Mouse (Mus musculus) embryonic fibroblast, embryonic 13.5 days (primary cell): ENCODE data around the gene Ensa. TPM values are rescaled to one million over a fixed set of nuclear protein-coding genes. Genes with fewer than 3 reads are reported as not detected.

ENCODE experiments used
- H3K27ac ChIP-seq: 2 replicates; pipeline ENCODE4 v1.5.1; 2012; ENCODE audit warnings: low read length, control low read depth, inconsistent platforms; ENCODE audit not compliant: insufficient read depth
- H3K4me1 ChIP-seq: 2 replicates; pipeline ENCODE4 v1.6.1; 2011; ENCODE audit warnings: low read length; ENCODE audit not compliant: control insufficient read depth, insufficient read depth
- H3K4me3 ChIP-seq: 2 replicates; pipeline ENCODE4 v1.5.1; 2011; ENCODE audit warnings: mild to moderate bottlenecking, control low read depth, low read length; ENCODE audit not compliant: insufficient read depth
- CTCF ChIP-seq: IDR thresholded peaks from 2 replicates; pipeline ENCODE4 v1.5.1; 2011; ENCODE audit warnings: mild to moderate bottlenecking, control low read depth, low read length, moderate library complexity, borderline replicate concordance; ENCODE audit not compliant: insufficient read depth
- POLR2A ChIP-seq: IDR thresholded peaks from 2 replicates; pipeline ENCODE4 v1.6.1; 2011; ENCODE audit warnings: low read depth, mild to moderate bottlenecking, control low read depth, low read length, moderate library complexity
- polyA plus RNA-seq: library from polyadenylated mRNA; stranded (reverse); fragments of >200 nt; gene quantifications from 2 replicates; pipeline ENCODE4 v1.2.4, GENCODE M21; 2011; ENCODE audit warnings: low read depth; ENCODE audit not compliant: missing spikeins, insufficient read length

Ensa gene
- 71.5 and 86.4 TPM in 2 replicates for polyA plus RNA-seq

- TF ChIP-seq POLR2A (peak; percentile 76), CTCF (no peak)
- H3K27ac ChIP-seq = peak within 1 kb of the TSS; percentile 63
- no peaks in the 10 kb centered on the region; the same call in 1 of the 2 replicates for H3K4me1 ChIP-seq
- H3K4me3 ChIP-seq = peak within 1 kb of the TSS; percentile 80
Measured at GRCm38 (mm10) chr3:95624628-95625503, at the start of gene Ensa. Gene Ensa, plus strand, starts transcription at chr3:95624993.

GRCm38 (mm10) chr3:95587754-95588603, 36.8 kb upstream of the Ensa start:
- Histone ChIP-seq H3K4me1 (no peaks in the 10 kb centered on the region), H3K27ac (no peak overlapping the region), H3K4me3 (peak overlapping the region; percentile 21; the same call in 1 of the 2 replicates)
- TF ChIP-seq POLR2A = no peak
- TF ChIP-seq CTCF = no peak

- Histone ChIP-seq H3K4me3 (peak within 1 kb of the TSS; percentile 96), H3K4me1 (no peaks in the 10 kb centered on the region), H3K27ac (no peak within 1 kb of the TSS)
- TF ChIP-seq CTCF = no peak
- peak; percentile 67 for TF ChIP-seq POLR2A
Measured at GRCm38 (mm10) chr3:95588604-95589086, 36.1 kb upstream of the Ensa start, which contains the start of gene Golph3l. Gene Golph3l, plus strand, starts transcription at chr3:95588934.

DNA sequence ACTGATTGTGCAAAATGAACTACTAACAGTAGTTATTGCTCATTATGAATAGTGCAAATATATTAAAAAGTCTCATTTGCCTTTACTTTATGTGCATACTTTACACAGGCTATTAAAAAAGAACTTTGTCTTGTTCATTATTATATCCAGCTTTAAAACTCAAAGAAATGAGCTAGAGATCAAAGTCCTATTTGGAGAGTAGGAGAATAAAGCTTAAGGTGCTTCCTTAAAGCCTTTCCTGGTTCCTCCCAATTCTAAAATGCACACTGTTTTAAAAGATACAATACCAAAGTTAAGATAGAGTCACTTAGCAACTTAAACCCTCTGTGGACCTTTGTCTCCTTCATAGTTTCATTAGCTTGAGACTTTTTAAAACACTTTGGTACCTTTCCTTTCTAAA, 26.1 kb upstream of the Ensa start:
- H3K4me1 ChIP-seq = no peaks in the 10 kb centered on the region
- TF ChIP-seq CTCF (no peak), POLR2A (no peak)
- H3K27ac ChIP-seq = no peak overlapping the region
- H3K4me3 ChIP-seq = no peak overlapping the region

- Histone ChIP-seq H3K27ac (no peak overlapping the region), H3K4me3 (no peak overlapping the region), H3K4me1 (peaks cover 5% of the 10 kb centered on the region; the same call in 1 of the 2 replicates)
- TF ChIP-seq CTCF = no peak
- no peak for TF ChIP-seq POLR2A
Measured at GRCm38 (mm10) chr3:95601287-95601686, 23.5 kb upstream of the Ensa start.

GRCm38 (mm10) chr3:95606096-95606495, 18.7 kb upstream of the Ensa start:
- no peak overlapping the region for H3K27ac ChIP-seq
- no peak overlapping the region for H3K4me3 ChIP-seq
- H3K4me1 ChIP-seq = peaks cover 5% of the 10 kb centered on the region; the same call in 1 of the 2 replicates
- no peak for TF ChIP-seq CTCF
- no peak for TF ChIP-seq POLR2A

- TF ChIP-seq POLR2A (no peak), CTCF (no peak)
Measured at GRCm38 (mm10) chr3:95609195-95609594, 15.6 kb upstream of the Ensa start.

DNA sequence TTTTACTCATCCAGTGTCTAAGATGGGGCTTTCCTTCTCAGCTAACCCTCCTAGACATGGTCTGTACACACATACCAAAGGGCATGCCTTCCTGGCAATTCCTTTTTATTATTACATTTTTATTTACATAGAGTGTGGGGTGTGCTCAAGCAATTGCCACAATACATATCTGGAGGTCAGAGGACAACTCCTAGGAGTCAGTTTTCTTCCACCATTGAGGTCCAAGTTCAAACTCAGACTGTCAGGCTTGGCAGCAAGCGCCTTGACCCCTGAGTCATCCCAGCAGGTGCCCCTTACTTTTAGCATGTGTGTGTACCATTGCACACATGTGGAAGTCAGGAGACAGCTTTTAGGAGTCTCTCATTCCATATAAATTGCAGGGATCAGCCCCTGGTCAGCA, 10.8 kb upstream of the Ensa start:
- Histone ChIP-seq H3K27ac (no peak overlapping the region), H3K4me1 (no peaks in the 10 kb centered on the region), H3K4me3 (no peak overlapping the region)
- TF ChIP-seq CTCF (no peak), POLR2A (no peak)

More at GRCm38 (mm10) chr3:95609195-95609594, 15.6 kb upstream of the Ensa start:
- Histone ChIP-seq H3K27ac (no peak overlapping the region), H3K4me1 (peaks cover 5% of the 10 kb centered on the region; the same call in 1 of the 2 replicates), H3K4me3 (no peak overlapping the region)

DNA sequence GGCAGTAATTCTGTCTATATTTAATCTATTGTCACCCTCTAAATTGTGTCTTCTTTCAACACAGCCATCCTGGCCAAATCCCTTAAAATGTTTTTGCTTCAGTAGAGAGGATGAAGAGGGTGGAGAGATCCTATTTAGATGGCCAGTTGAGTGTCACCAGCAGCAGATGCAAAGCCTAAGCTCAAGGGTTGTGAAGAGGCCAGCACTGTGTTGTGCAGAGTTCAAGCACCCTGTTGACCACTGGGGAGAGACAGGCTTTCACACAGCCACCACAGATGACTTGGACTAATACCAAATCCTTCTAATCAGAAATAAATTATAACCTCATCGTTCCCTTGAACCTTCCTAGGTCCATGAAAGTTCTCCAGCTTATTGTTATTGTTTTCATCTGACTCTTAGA, 6.3 kb upstream of the Ensa start:
- H3K4me3 ChIP-seq = no peak overlapping the region
- H3K4me1 ChIP-seq = no peaks in the 10 kb centered on the region
- TF ChIP-seq POLR2A = no peak
- no peak for TF ChIP-seq CTCF
- no peak overlapping the region for H3K27ac ChIP-seq
